Mouse (Mus musculus) liver, adult 2 months (tissue): ENCODE measurements around the gene Vmn1r44.

Source experiments
- CTCF ChIP-seq: fragments of 200-500 bp; IDR thresholded peaks from 2 replicates; pipeline ENCODE4 v1.5.1; 2011; ENCODE audit warnings: low read depth, low read length, control low read depth
- POLR2A ChIP-seq: fragments of 200-500 bp; IDR thresholded peaks from 2 replicates; pipeline ENCODE4 v1.6.1; 2011; ENCODE audit warnings: low read length, control low read depth; ENCODE audit not compliant: insufficient read depth; ENCODE audit errors: extremely low read depth

DNA sequence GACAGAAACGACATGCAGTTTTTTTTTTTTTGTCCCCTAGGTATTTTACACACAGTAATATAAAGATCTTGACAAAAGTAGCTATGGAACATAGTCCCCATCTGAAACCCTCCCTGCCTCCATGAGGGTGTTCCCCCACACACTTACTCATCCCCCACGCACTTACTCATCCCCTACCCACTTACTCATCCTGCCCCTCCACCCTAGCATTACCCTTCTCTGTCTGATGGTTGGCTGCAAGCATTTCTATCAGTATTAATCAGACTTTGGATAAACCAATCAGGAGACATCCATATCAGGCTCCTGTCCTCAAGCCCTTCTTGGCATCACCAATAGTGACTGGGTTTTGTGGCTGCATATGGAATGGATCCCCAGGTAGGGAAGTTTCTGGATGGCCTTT is 6.5 kb upstream of the Vmn1r44 start:
- no peak for TF ChIP-seq CTCF
- TF ChIP-seq POLR2A, result no peak
